Mouse (Mus musculus) liver, embryonic 13.5 days (tissue): ENCODE data around the gene Gas8. TPM values are rescaled to one million over a fixed set of nuclear protein-coding genes. Genes with fewer than 3 reads are reported as not detected.

Experiments used
- ATAC-seq: fragments of 200-750 bp; cut with Nextera tagmentation; 2 replicates; pipeline ENCODE4 v1.8.0; 2017; ENCODE audit warnings: low read depth, mild to moderate bottlenecking, moderate number of reproducible peaks, moderate library complexity
- DNase-seq: peaks from one replicate; pipeline ENCODE4 v3.0.0; 2022
- H3K27ac ChIP-seq: fragments of 300-500 bp; sonication (generic); 2 replicates; pipeline ENCODE4 v1.5.1; 2015; ENCODE audit warnings: moderate library complexity, mild to moderate bottlenecking, inconsistent platforms
- H3K27me3 ChIP-seq: fragments of 300-500 bp; sonication (generic); 2 replicates; pipeline ENCODE4 v1.6.1; 2015; ENCODE audit warnings: mild to moderate bottlenecking, inconsistent platforms
- H3K36me3 ChIP-seq: fragments of 300-500 bp; sonication (generic); 2 replicates; pipeline ENCODE4 v1.6.1; 2015; ENCODE audit warnings: mild to moderate bottlenecking, inconsistent platforms
- H3K4me1 ChIP-seq: fragments of 300-500 bp; sonication (generic); replicated peaks from 2 replicates; pipeline ENCODE4 v1.6.1; 2015; ENCODE audit warnings: inconsistent platforms
- H3K4me2 ChIP-seq: fragments of 300-500 bp; sonication (generic); 2 replicates; pipeline ENCODE4 v1.6.1; 2015; ENCODE audit warnings: inconsistent platforms, mild to moderate bottlenecking, moderate library complexity
- H3K4me3 ChIP-seq: fragments of 300-500 bp; sonication (generic); replicated peaks from 2 replicates; pipeline ENCODE4 v1.5.1; 2015; ENCODE audit warnings: mild to moderate bottlenecking, inconsistent platforms
- H3K9ac ChIP-seq: fragments of 300-500 bp; sonication (generic); 2 replicates; pipeline ENCODE4 v1.6.1; 2015; ENCODE audit warnings: mild to moderate bottlenecking, inconsistent platforms
- H3K9me3 ChIP-seq: fragments of 300-500 bp; sonication (generic); replicated peaks from 2 replicates; pipeline ENCODE4 v1.6.1; 2016; ENCODE audit warnings: inconsistent platforms
- WGBS: fragments of 180-500 bp; shearing (Covaris S2); methylation state at CpG from one replicate; pipeline ENCODE4 v1.1.7; 2015; ENCODE audit not compliant: insufficient replicate concordance; 5-methylcytosine and 5-hydroxymethylcytosine counted together
- polyA plus RNA-seq: library from polyadenylated mRNA; unstranded; fragments of >200 nt; fragmentation: Nextera tagmentation; extraction: Ambion mirVana; gene quantifications from 2 replicates; pipeline ENCODE4 v1.2.1, GENCODE M21; 2015

The Gas8 gene
- polyA plus RNA-seq, 1 experiment from 2014 or later: 4.2 TPM

DNA sequence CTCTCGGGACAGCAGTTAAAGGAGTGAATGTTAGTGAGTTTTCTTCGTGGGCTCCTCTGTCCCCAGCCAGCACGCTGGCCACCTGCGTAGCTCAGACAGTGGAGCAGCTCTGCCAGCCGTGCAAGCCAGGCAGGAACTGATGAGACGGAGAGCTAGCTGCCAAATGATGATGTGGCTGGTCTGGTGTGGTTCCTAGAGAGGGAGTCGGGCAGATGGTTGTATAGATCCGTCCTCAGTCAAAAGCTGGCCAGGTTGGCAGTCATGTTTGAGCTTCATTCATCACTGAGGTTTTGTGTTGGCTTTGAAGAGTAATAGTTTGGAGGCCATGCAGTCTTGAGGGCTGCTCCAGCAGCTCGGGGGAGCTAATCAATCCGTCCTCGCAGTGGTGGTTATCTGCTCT is 19.7 kb upstream of the Gas8 start:
- Histone ChIP-seq H3K4me2 (no peak overlapping the region), H3K27ac (no peak overlapping the region), H3K36me3 (peaks cover 99% of the 10 kb centered on the region), H3K9ac (no peak overlapping the region), H3K4me1 (peaks cover 7% of the 10 kb centered on the region), H3K27me3 (no peaks in the 10 kb centered on the region), H3K4me3 (no peak overlapping the region), H3K9me3 (peaks cover 4% of the 10 kb centered on the region; the same call in 1 of the 2 replicates)
- ATAC-seq: no peak
- WGBS: 73% methylated on average over 11 of the region's 11 CpGs
- no peak for DNase-seq

DNA sequence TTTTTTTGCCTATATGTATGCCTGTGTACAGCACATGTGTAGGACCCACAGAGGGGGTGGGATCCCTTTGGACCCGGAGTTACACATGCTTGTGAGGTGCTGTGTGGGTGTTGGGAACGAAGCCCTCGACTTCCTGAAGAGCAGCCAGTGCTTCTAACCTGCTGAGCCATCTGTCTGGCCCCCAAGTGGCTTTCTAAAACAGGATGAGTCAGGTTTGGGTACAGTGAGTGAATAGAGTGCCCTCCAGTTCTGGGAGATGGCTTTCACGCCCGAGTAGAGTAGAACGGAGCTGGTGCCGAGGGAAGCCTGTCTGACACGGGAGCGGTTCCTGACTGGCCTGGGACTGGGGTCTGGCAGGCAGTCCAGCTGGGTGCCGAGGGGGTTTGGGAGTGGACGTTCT is 19.1 kb upstream of the Gas8 start:
- peaks cover 4% of the 10 kb centered on the region; the same call in 1 of the 2 replicates for H3K9me3 ChIP-seq
- no peak overlapping the region for H3K4me3 ChIP-seq
- DNase-seq (no peak), ATAC-seq (no peak)
- H3K27me3 ChIP-seq: no peaks in the 10 kb centered on the region
- no peak overlapping the region for H3K4me2 ChIP-seq
- H3K27ac ChIP-seq: no peak overlapping the region
- H3K4me1 ChIP-seq: peaks cover 7% of the 10 kb centered on the region
- H3K36me3 ChIP-seq: peaks cover 99% of the 10 kb centered on the region
- no peak overlapping the region for H3K9ac ChIP-seq
- 90% methylated on average over 11 of the region's 11 CpGs for whole genome bisulfite sequencing

DNA sequence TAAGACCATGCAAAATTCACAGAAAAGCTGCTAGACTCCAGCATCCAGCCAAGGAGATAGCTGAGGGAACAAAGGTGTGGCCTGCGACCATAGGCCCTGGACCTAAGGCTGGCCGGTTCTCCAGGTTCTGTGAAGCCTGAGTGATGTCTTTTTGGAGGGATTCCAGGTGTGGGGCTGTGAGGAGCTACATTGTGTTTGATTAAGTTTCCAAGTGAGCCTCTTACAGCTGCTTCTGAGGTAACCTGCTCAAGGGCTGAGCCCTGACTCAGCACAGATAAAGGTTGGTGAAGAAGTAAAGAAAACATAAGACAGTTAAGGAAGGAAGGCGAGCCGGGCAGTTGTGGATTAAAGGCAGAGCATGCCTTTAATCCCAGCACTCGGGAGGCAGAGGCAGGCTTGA is 16.4 kb upstream of the Gas8 start:
- peaks cover 4% of the 10 kb centered on the region; the same call in 1 of the 2 replicates for H3K9me3 ChIP-seq
- no peaks in the 10 kb centered on the region for H3K27me3 ChIP-seq
- no peak overlapping the region for H3K4me3 ChIP-seq
- DNase-seq (no peak), ATAC-seq (no peak)
- H3K27ac ChIP-seq: no peak overlapping the region
- peaks cover 7% of the 10 kb centered on the region for H3K4me1 ChIP-seq
- H3K36me3 ChIP-seq: peaks cover 100% of the 10 kb centered on the region
- no peak overlapping the region for H3K4me2 ChIP-seq
- no peak overlapping the region for H3K9ac ChIP-seq
- 79% methylated on average over 5 of the region's 5 CpGs for WGBS

DNA sequence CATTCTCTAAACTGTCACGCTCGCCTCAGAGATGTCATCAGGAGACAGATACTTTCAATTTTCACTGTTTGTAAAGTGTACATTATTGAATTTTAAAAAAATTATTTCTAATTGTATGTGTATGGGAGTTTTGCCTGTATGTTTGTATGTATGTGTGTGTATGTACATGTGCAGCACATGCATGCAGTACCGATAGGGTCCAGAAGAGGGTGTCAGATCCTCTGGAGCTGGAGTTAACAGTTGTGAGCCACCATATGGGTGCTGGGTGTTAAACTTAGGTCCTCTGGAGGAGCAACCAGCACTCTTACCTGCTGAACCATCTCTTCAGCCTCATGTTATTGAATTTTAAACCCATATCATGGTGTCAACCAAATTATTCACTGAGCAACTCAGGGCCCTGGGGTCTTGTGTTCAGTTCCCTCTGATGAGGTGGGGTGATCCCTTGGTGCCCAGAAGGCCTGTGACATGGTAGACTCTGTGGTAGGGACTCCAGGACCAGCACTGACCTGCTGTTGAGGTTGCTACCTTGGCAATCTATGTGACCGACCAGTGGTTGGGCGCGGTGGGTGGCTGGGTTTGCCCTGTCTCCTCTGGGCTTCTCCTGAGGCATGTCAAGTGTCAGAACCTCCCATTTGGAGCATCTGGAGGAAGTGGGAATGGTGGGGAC is 14.7 kb upstream of the Gas8 start:
- H3K4me1 ChIP-seq: peaks cover 4% of the 10 kb centered on the region
- H3K4me3 ChIP-seq: no peak overlapping the region
- H3K27me3 ChIP-seq: no peaks in the 10 kb centered on the region
- H3K9ac ChIP-seq: no peak overlapping the region
- ATAC-seq: no peak
- H3K36me3 ChIP-seq: peaks cover 93% of the 10 kb centered on the region
- no peak for DNase-seq
- no peak overlapping the region for H3K27ac ChIP-seq
- H3K4me2 ChIP-seq: no peak overlapping the region
- peaks cover 4% of the 10 kb centered on the region; the same call in 1 of the 2 replicates for H3K9me3 ChIP-seq
- 93% methylated on average over 6 of the region's 6 CpGs for WGBS

DNA sequence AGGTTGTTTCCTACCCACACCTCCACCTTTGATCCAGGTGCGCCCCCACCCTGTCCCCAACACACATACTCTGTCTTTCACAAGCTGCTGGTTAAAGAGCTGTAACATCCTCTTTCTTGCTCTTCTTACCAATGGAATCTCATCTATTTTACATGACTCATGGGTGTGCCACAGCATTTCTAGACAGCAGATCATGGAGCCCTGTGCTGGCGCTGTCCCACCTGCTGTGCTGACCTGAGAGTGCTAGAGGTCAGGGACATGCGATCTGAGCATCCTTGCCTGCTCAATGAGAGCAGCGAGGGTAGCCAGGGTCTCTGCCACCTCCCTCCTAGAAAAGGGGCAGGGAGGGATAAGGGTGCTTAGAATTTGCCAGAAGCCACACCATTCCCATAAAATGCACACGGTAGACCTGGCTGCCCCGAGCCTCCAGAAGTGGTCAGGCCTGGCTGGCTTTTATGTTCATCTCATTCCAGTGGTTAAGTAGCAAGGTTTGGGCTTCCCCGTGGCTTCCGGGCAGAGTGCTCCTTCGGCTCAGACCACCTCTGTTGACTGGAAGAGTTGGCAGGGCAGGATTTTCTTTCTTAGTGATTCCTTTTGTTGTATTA is 13.9 kb upstream of the Gas8 start:
- Histone ChIP-seq H3K36me3 (peaks cover 86% of the 10 kb centered on the region), H3K4me2 (no peak overlapping the region), H3K9ac (no peak overlapping the region), H3K9me3 (peaks cover 4% of the 10 kb centered on the region; the same call in 1 of the 2 replicates), H3K27ac (no peak overlapping the region), H3K4me1 (no peaks in the 10 kb centered on the region; the same call in 1 of the 2 replicates), H3K4me3 (no peak overlapping the region), H3K27me3 (no peaks in the 10 kb centered on the region)
- DNase-seq (no peak), ATAC-seq (no peak)
- 79% methylated on average over 9 of the region's 9 CpGs for WGBS

DNA sequence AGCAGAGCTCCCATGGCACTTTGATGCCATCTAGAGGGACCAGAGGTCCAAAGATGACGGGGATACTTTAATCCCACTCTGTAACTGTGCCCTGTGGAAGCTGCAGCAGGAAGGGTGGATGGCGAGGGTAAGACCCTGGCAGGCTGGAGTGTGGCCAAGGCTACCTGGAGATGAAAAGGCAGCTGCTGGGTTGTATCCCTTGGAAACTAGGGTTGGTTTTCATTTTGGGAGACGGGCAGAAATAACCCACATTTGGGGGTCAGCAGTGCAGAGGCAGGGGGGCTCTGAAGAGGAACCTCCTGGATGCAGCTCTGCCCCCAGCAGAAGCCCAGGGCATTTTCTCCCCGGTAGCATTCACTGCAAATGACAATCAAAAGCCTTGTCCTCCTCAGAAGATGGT is 13.4 kb upstream of the Gas8 start:
- no peak for DNase-seq
- Histone ChIP-seq H3K4me2 (no peak overlapping the region), H3K36me3 (peaks cover 80% of the 10 kb centered on the region), H3K9me3 (peaks cover 4% of the 10 kb centered on the region; the same call in 1 of the 2 replicates), H3K27ac (no peak overlapping the region), H3K27me3 (no peaks in the 10 kb centered on the region), H3K4me3 (no peak overlapping the region), H3K4me1 (no peaks in the 10 kb centered on the region; the same call in 1 of the 2 replicates), H3K9ac (no peak overlapping the region)
- WGBS: 71% methylated on average over 4 of the region's 4 CpGs
- ATAC-seq: no peak

DNA sequence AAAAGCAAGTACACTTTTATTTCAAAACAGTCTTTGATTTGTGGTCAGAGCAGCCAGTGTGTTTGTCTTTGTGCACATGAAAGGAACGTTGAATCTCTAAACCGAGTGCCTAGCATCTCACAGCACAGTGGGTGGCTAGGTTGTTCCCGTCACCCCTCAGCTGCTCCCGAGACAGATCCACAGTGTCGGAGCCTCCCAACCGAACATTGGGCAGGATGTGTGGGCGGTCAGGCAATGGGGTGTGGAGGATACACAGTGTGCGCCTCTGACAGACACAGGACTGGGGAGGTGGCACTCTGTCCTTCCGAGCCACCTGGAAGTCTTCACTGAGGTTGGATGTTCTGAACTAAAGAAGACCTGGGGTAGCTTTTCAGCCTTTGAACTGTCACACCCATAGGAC is 12.9 kb upstream of the Gas8 start:
- peaks cover 4% of the 10 kb centered on the region; the same call in 1 of the 2 replicates for H3K9me3 ChIP-seq
- WGBS: 84% methylated on average over 9 of the region's 9 CpGs
- no peak overlapping the region for H3K4me2 ChIP-seq
- no peak overlapping the region for H3K27ac ChIP-seq
- peaks cover 76% of the 10 kb centered on the region for H3K36me3 ChIP-seq
- no peak for DNase-seq
- no peak for ATAC-seq
- H3K27me3 ChIP-seq: no peaks in the 10 kb centered on the region
- H3K4me1 ChIP-seq: no peaks in the 10 kb centered on the region; the same call in 1 of the 2 replicates
- H3K4me3 ChIP-seq: no peak overlapping the region
- no peak overlapping the region for H3K9ac ChIP-seq

DNA sequence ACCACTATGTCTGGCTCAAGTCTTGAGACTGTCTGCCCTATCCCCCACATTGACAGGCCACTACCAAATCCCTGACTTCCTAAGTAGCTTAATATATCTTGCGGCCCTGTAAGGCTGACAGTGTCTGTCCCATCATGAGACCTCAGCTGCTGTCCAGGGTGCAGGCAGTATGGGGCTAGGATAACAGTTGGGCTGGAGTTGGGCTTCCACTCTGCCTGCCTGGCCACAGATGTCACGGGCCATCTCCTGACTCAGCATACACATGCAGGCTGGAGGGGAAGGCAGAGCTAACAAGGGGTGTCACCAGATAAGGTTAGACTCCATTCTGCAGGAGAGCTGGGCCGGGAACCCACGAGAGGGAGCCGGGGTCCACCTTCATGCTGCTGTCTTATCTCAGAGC is 11.5 kb upstream of the Gas8 start:
- DNase-seq (no peak), ATAC-seq (peak; percentile 39)
- Histone ChIP-seq H3K27ac (no peak overlapping the region), H3K9me3 (peaks cover 4% of the 10 kb centered on the region; the same call in 1 of the 2 replicates), H3K4me3 (no peak overlapping the region), H3K4me2 (no peak overlapping the region), H3K27me3 (peaks cover under 1% of the 10 kb centered on the region; the same call in 1 of the 2 replicates), H3K9ac (no peak overlapping the region), H3K4me1 (no peaks in the 10 kb centered on the region; the same call in 1 of the 2 replicates), H3K36me3 (peaks cover 61% of the 10 kb centered on the region)
- 40% methylated on average over 5 of the region's 5 CpGs for WGBS

DNA sequence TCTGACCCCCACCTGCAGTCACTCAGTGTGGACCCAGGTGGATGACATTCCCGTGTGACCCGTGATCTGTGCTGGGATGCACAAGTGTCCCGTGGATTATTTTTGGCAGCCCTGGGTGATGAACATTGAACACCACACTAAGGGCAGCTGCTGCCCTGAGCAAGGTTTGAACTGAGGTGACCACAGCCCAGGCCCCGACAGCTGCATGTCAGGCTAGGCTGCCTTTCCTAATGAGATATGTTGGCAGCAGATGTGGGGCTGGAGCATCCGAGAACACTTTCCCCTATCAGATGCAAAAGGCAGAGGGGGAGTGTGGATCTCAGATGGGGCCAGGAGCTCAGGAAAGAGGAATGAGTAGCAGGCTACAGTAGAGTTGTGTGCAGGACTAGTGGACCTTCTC is 7.8 kb upstream of the Gas8 start:
- Histone ChIP-seq H3K27me3 (peaks cover 37% of the 10 kb centered on the region), H3K9me3 (no peaks in the 10 kb centered on the region), H3K27ac (no peak overlapping the region), H3K4me1 (peaks cover 11% of the 10 kb centered on the region), H3K4me3 (no peak overlapping the region), H3K36me3 (peaks cover 24% of the 10 kb centered on the region), H3K4me2 (no peak overlapping the region), H3K9ac (no peak overlapping the region)
- 60% methylated on average over 5 of the region's 5 CpGs for WGBS
- no peak for ATAC-seq
- DNase-seq: no peak

DNA sequence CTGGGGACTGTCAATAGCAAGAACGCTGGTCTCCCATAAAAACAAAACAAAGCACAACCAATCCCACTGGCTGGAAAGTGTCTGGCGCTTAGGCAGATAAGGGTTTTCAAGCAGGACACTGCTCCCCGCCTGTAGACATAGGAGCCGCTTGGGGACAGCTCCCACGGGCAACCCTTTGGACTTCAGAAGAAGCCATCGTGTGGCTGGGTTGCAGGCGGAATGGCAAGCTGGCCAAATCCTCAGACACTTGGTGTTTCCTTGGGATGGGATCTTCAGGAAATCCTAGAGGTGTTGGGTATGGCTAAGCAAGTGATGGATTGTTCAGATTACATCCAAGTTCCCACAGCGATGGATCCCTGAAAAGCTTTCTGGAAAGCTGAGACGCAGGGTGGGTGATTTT is 4.5 kb upstream of the Gas8 start:
- ATAC-seq (no peak), DNase-seq (no peak)
- 4% methylated on average over 9 of the region's 9 CpGs for WGBS

DNA sequence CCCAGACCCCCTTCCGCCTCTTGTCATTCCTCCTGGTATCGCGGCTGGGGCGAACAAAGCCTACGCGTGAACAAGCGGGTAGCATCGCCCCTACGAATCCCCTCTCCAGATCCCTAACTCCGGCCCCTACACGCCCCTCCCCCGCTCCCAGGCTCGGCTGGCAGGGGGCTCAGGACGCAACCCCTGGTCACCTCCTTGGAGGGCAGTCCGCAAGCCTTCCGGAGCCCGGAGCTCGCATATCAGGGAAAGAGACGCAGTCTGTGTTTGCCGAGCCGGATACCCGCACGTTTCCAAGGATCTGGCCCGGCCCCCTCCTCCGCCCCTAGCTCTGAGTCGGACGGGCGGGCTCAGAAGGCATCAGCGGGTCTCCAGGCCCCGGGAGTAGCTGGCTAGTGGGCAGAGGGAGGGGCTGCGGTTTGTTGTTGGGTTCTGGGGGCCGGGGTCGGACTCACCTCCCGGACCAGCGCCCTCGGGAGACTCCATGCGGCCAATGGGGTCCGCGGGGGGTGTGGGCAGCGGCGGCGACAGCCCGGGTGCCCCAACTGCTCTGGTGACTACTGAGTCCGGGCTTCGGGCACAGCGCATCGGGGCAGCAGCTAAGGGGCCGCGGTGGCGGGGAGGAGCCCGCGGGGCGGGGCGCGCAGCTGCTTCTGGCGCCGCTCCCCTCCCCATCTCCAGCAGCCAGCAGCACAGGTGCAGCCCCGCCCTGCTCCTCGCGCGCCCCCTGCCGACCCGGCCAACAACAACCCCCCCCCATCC is 3.7 kb upstream of the Gas8 start, which contains the start of gene Dbndd1:
TSS of gene Dbndd1 (minus strand) at position 683 of the 759 bp plus-strand sequence.
- no peaks in the 10 kb centered on the region for H3K9me3 ChIP-seq
- no peaks in the 10 kb centered on the region for H3K36me3 ChIP-seq
- DNase-seq (no peak), ATAC-seq (no peak)
- H3K4me1 ChIP-seq: peaks cover 24% of the 10 kb centered on the region
- WGBS: under 1% methylated on average over 59 of the region's 63 CpGs
- H3K27ac ChIP-seq: no peak within 1 kb of the TSS
- peak within 1 kb of the TSS; percentile 59 for H3K4me3 ChIP-seq
- peaks cover 59% of the 10 kb centered on the region for H3K27me3 ChIP-seq
- H3K9ac ChIP-seq: peak within 1 kb of the TSS; percentile 33; the same call in 1 of the 2 replicates
- peak within 1 kb of the TSS; percentile 77 for H3K4me2 ChIP-seq

More for the DNA sequence above, 4.5 kb upstream of the Gas8 start:
- Histone ChIP-seq H3K4me1 (peaks cover 17% of the 10 kb centered on the region), H3K9me3 (no peaks in the 10 kb centered on the region), H3K4me3 (peak overlapping the region; percentile 59), H3K27ac (no peak overlapping the region), H3K36me3 (no peaks in the 10 kb centered on the region), H3K4me2 (peak overlapping the region; percentile 77), H3K9ac (no peak overlapping the region), H3K27me3 (peaks cover 59% of the 10 kb centered on the region)
